Mouse (Mus musculus): Measurements from ENCODE around the gene C4b. TPM values are rescaled to one million over a fixed set of nuclear protein-coding genes. Genes with fewer than 3 reads are reported as not detected.

Gene C4b
- polyA plus RNA-seq, 1 experiment from 2014 or later = 0.14 TPM

- no peak overlapping the region for H3K4me2 ChIP-seq (ENCODE audit: low read depth, low read length)
- H3K4me1 ChIP-seq (replicated peaks; ENCODE audit: control insufficient read depth, insufficient read depth, low read length) = peaks cover 24% of the 10 kb centered on the region
- peak; percentile 81 for ATAC-seq (ENCODE audit: low read depth)
- H3K27ac ChIP-seq (ENCODE audit: low read length) = peak overlapping the region; percentile 27
- no peaks in the 10 kb centered on the region for H3K9me3 ChIP-seq (ENCODE audit: control insufficient read depth, low read length)
- peak overlapping the region; percentile 34 for H3K9ac ChIP-seq (ENCODE audit: low read length)
- H3K4me3 ChIP-seq (ENCODE audit: low read length) = no peak overlapping the region
- 57% methylated on average over 28 of the region's 28 CpGs for WGBS
- H3K36me3 ChIP-seq (ENCODE audit: control insufficient read depth, insufficient read depth, low read length) = no peaks in the 10 kb centered on the region
- H3K27me3 ChIP-seq (ENCODE audit: control insufficient read depth, insufficient read depth, low read depth, low read length) = peaks cover under 1% of the 10 kb centered on the region; the same call in 1 of the 2 replicates
These were observed 58.3 kb downstream of the C4b start for GRCm38 (mm10) chr17:34685120-34686110.

GRCm38 (mm10) chr17:34684253-34684893, 59.3 kb downstream of the C4b start:
- Histone ChIP-seq H3K9me3 (ENCODE audit: control insufficient read depth, low read length) (no peaks in the 10 kb centered on the region), H3K27ac (ENCODE audit: low read length) (0 out of 2 replicates have a peak overlapping the region, but pooled peaks have one; percentile 3), H3K4me1 (replicated peaks; ENCODE audit: control insufficient read depth, insufficient read depth, low read length) (peaks cover 24% of the 10 kb centered on the region), H3K36me3 (ENCODE audit: control insufficient read depth, insufficient read depth, low read length) (no peaks in the 10 kb centered on the region), H3K27me3 (ENCODE audit: control insufficient read depth, insufficient read depth, low read depth, low read length) (peaks cover 10% of the 10 kb centered on the region; the same call in 1 of the 2 replicates), H3K9ac (ENCODE audit: low read length) (no peak overlapping the region), H3K4me3 (ENCODE audit: low read length) (no peak overlapping the region), H3K4me2 (ENCODE audit: low read depth, low read length) (no peak overlapping the region)
- 0 out of 2 replicates have a peak, but pooled peaks have one; percentile 21 for ATAC-seq (ENCODE audit: low read depth)
- 27% methylated on average over 9 of the region's 9 CpGs for WGBS

GRCm38 (mm10) chr17:34683686-34684220, 59.9 kb downstream of the C4b start:
- H3K4me1 ChIP-seq (replicated peaks; ENCODE audit: control insufficient read depth, insufficient read depth, low read length) = peaks cover 24% of the 10 kb centered on the region
- no peak for ATAC-seq (ENCODE audit: low read depth)
- no peaks in the 10 kb centered on the region for H3K36me3 ChIP-seq (ENCODE audit: control insufficient read depth, insufficient read depth, low read length)
- no peak overlapping the region for H3K27ac ChIP-seq (ENCODE audit: low read length)
- H3K4me3 ChIP-seq (ENCODE audit: low read length) = no peak overlapping the region
- H3K27me3 ChIP-seq (ENCODE audit: control insufficient read depth, insufficient read depth, low read depth, low read length) = peaks cover 14% of the 10 kb centered on the region; the same call in 1 of the 2 replicates
- no peaks in the 10 kb centered on the region for H3K9me3 ChIP-seq (ENCODE audit: control insufficient read depth, low read length)
- 53% methylated on average over 10 of the region's 10 CpGs for WGBS
- no peak overlapping the region for H3K9ac ChIP-seq (ENCODE audit: low read length)
- no peak overlapping the region for H3K4me2 ChIP-seq (ENCODE audit: low read depth, low read length)

GRCm38 (mm10) chr17:34683179-34683578, 60.5 kb downstream of the C4b start:
- H3K4me1 ChIP-seq (replicated peaks; ENCODE audit: control insufficient read depth, insufficient read depth, low read length) = peaks cover 24% of the 10 kb centered on the region
- no peaks in the 10 kb centered on the region for H3K9me3 ChIP-seq (ENCODE audit: control insufficient read depth, low read length)
- 71% methylated on average over 8 of the region's 8 CpGs for WGBS
- H3K4me3 ChIP-seq (ENCODE audit: low read length) = no peak overlapping the region
- H3K36me3 ChIP-seq (ENCODE audit: control insufficient read depth, insufficient read depth, low read length) = no peaks in the 10 kb centered on the region
- ATAC-seq (ENCODE audit: low read depth) = no peak
- H3K9ac ChIP-seq (ENCODE audit: low read length) = no peak overlapping the region
- H3K4me2 ChIP-seq (ENCODE audit: low read depth, low read length) = no peak overlapping the region
- peaks cover 17% of the 10 kb centered on the region for H3K27me3 ChIP-seq (ENCODE audit: control insufficient read depth, insufficient read depth, low read depth, low read length)
- H3K27ac ChIP-seq (ENCODE audit: low read length) = no peak overlapping the region

GRCm38 (mm10) chr17:34681881-34682536, 61.7 kb downstream of the C4b start:
- peaks cover 24% of the 10 kb centered on the region for H3K4me1 ChIP-seq (replicated peaks; ENCODE audit: control insufficient read depth, insufficient read depth, low read length)
- peaks cover 20% of the 10 kb centered on the region for H3K27me3 ChIP-seq (ENCODE audit: control insufficient read depth, insufficient read depth, low read depth, low read length)
- ATAC-seq (ENCODE audit: low read depth) = no peak
- H3K4me3 ChIP-seq (ENCODE audit: low read length) = no peak overlapping the region
- 57% methylated on average over 11 of the region's 11 CpGs for WGBS
- H3K9ac ChIP-seq (ENCODE audit: low read length) = no peak overlapping the region
- H3K9me3 ChIP-seq (ENCODE audit: control insufficient read depth, low read length) = no peaks in the 10 kb centered on the region
- no peaks in the 10 kb centered on the region for H3K36me3 ChIP-seq (ENCODE audit: control insufficient read depth, insufficient read depth, low read length)
- no peak overlapping the region for H3K27ac ChIP-seq (ENCODE audit: low read length)
- no peak overlapping the region for H3K4me2 ChIP-seq (ENCODE audit: low read depth, low read length)

- 65% methylated on average over 17 of the region's 17 CpGs for WGBS
- Histone ChIP-seq H3K27me3 (ENCODE audit: control insufficient read depth, insufficient read depth, low read depth, low read length) (peaks cover 21% of the 10 kb centered on the region), H3K4me1 (replicated peaks; ENCODE audit: control insufficient read depth, insufficient read depth, low read length) (peaks cover 25% of the 10 kb centered on the region), H3K9me3 (ENCODE audit: control insufficient read depth, low read length) (no peaks in the 10 kb centered on the region), H3K4me2 (ENCODE audit: low read depth, low read length) (no peak overlapping the region), H3K36me3 (ENCODE audit: control insufficient read depth, insufficient read depth, low read length) (no peaks in the 10 kb centered on the region), H3K4me3 (ENCODE audit: low read length) (no peak overlapping the region), H3K27ac (ENCODE audit: low read length) (no peak overlapping the region), H3K9ac (ENCODE audit: low read length) (no peak overlapping the region)
- ATAC-seq (ENCODE audit: low read depth) = no peak
These were observed 62.5 kb downstream of the C4b start for GRCm38 (mm10) chr17:34681132-34681571.

- 68% methylated on average over 4 of the region's 4 CpGs for WGBS
- no peak for ATAC-seq (ENCODE audit: low read depth)
These were observed 63.1 kb downstream of the C4b start for GRCm38 (mm10) chr17:34680621-34681020.

GRCm38 (mm10) chr17:34680191-34680590, 63.5 kb downstream of the C4b start:
- no peak for ATAC-seq (ENCODE audit: low read depth)
- Histone ChIP-seq H3K4me3 (ENCODE audit: low read length) (no peak overlapping the region), H3K4me2 (ENCODE audit: low read depth, low read length) (no peak overlapping the region), H3K36me3 (ENCODE audit: control insufficient read depth, insufficient read depth, low read length) (no peaks in the 10 kb centered on the region), H3K27ac (ENCODE audit: low read length) (no peak overlapping the region), H3K4me1 (replicated peaks; ENCODE audit: control insufficient read depth, insufficient read depth, low read length) (peaks cover 31% of the 10 kb centered on the region), H3K9me3 (ENCODE audit: control insufficient read depth, low read length) (no peaks in the 10 kb centered on the region), H3K27me3 (ENCODE audit: control insufficient read depth, insufficient read depth, low read depth, low read length) (peaks cover 21% of the 10 kb centered on the region), H3K9ac (ENCODE audit: low read length) (no peak overlapping the region)
- 79% methylated on average over 26 of the region's 26 CpGs for WGBS

More at GRCm38 (mm10) chr17:34680621-34681020, 63.1 kb downstream of the C4b start:
- H3K4me2 ChIP-seq (ENCODE audit: low read depth, low read length) = no peak overlapping the region
- no peak overlapping the region for H3K4me3 ChIP-seq (ENCODE audit: low read length)
- H3K4me1 ChIP-seq (replicated peaks; ENCODE audit: control insufficient read depth, insufficient read depth, low read length) = peaks cover 30% of the 10 kb centered on the region
- H3K27me3 ChIP-seq (ENCODE audit: control insufficient read depth, insufficient read depth, low read depth, low read length) = peaks cover 21% of the 10 kb centered on the region
- no peaks in the 10 kb centered on the region for H3K9me3 ChIP-seq (ENCODE audit: control insufficient read depth, low read length)
- no peak overlapping the region for H3K27ac ChIP-seq (ENCODE audit: low read length)
- H3K9ac ChIP-seq (ENCODE audit: low read length) = no peak overlapping the region
- H3K36me3 ChIP-seq (ENCODE audit: control insufficient read depth, insufficient read depth, low read length) = no peaks in the 10 kb centered on the region
